Mouse (Mus musculus): Measurements from ENCODE around the gene Esyt2. TPM values are rescaled to one million over a fixed set of nuclear protein-coding genes. Genes with fewer than 3 reads are reported as not detected.
A peak's percentile ranks its signal among the peaks of the same experiment; 100 is the strongest.

The Esyt2 gene
- polyA plus RNA-seq, 1 experiment from 2014 or later: 37.5 TPM

- H3K36me3 ChIP-seq (ENCODE audit: control insufficient read depth, insufficient read depth, low read length): peaks cover 22% of the 10 kb centered on the region
- H3K9me3 ChIP-seq (ENCODE audit: control insufficient read depth, low read length): no peaks in the 10 kb centered on the region
- no peaks in the 10 kb centered on the region for H3K27me3 ChIP-seq (replicated peaks; ENCODE audit: control insufficient read depth, insufficient read depth, low read length)
- DNase-seq (ENCODE audit: low spot score): no peak
- H3K4me2 ChIP-seq (ENCODE audit: low read length): no peak overlapping the region
- H3K27ac ChIP-seq (ENCODE audit: low read depth): no peak overlapping the region
- no peak overlapping the region for H3K9ac ChIP-seq (ENCODE audit: low read length)
- H3K4me3 ChIP-seq (ENCODE audit: low read depth, low read length): no peak overlapping the region
- H3K4me1 ChIP-seq (replicated peaks; ENCODE audit: control insufficient read depth, insufficient read depth, low read length): no peaks in the 10 kb centered on the region
- no peak for ATAC-seq (replicated peaks; ENCODE audit: low FRiP score, low TSS enrichment, low read depth)
- WGBS: 89% methylated on average over 11 of the region's 11 CpGs
Measured at GRCm38 (mm10) chr12:116255636-116256035, 25.4 kb upstream of the Esyt2 start.

GRCm38 (mm10) chr12:116258321-116258720, 22.7 kb upstream of the Esyt2 start:
- H3K27ac ChIP-seq (ENCODE audit: low read depth): no peak overlapping the region
- no peak overlapping the region for H3K4me3 ChIP-seq (ENCODE audit: low read depth, low read length)
- DNase-seq (ENCODE audit: low spot score) (no peak), ATAC-seq (replicated peaks; ENCODE audit: low FRiP score, low TSS enrichment, low read depth) (no peak)
- no peaks in the 10 kb centered on the region for H3K27me3 ChIP-seq (replicated peaks; ENCODE audit: control insufficient read depth, insufficient read depth, low read length)
- H3K4me2 ChIP-seq (ENCODE audit: low read length): no peak overlapping the region
- H3K36me3 ChIP-seq (ENCODE audit: control insufficient read depth, insufficient read depth, low read length): peaks cover 17% of the 10 kb centered on the region
- H3K4me1 ChIP-seq (replicated peaks; ENCODE audit: control insufficient read depth, insufficient read depth, low read length): peaks cover 2% of the 10 kb centered on the region
- no peak overlapping the region for H3K9ac ChIP-seq (ENCODE audit: low read length)
- no peaks in the 10 kb centered on the region for H3K9me3 ChIP-seq (ENCODE audit: control insufficient read depth, low read length)
- WGBS: 80% methylated on average over 2 of the region's 2 CpGs

DNA sequence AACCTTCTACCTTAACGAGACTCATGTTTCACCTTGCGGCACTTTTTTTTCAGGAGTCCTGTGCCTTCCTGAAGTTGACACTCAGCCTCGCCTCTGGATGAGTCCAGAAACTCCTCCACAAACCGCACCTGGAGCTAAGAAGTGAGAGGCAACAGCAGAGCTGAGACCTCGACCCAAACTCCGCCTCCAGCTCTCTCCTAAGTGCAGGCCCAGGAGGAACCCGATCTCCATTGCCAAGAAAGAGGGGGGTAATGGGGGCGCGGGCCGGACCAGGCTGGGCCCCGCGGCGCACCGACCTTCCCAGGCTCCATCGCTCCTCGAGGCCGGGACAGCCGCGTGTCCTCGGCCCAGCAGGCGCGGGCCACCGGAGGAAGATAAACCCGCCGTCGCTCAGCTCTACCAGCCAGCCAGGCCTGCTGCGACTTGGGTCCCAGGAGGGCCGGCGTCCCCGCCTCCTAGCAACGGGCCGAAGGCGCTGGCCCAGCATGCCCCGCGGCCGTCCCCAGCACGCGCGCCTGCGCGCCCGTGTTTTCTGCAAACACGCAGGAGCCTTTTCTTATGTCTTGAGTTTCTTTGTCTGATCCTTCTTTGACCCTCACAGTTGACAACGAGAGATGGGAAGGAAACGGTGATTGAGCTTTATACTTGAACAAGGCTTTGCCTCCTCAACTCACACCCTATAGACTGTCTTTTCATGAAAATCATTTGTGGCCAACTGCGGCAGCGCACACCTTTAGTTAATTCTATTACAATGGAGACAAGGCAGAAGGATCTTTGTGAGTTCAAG, 18.2 kb upstream of the Esyt2 start, which contains the start of gene Wdr60:
TSS of gene Wdr60 (minus strand) at position 468 of the 787 bp plus-strand sequence.
- Histone ChIP-seq H3K9ac (ENCODE audit: low read length) (peak within 1 kb of the TSS; percentile 73), H3K4me2 (ENCODE audit: low read length) (peak within 1 kb of the TSS; percentile 62), H3K27ac (ENCODE audit: low read depth) (peak within 1 kb of the TSS; percentile 79), H3K27me3 (replicated peaks; ENCODE audit: control insufficient read depth, insufficient read depth, low read length) (no peaks in the 10 kb centered on the region), H3K36me3 (ENCODE audit: control insufficient read depth, insufficient read depth, low read length) (no peaks in the 10 kb centered on the region), H3K4me1 (replicated peaks; ENCODE audit: control insufficient read depth, insufficient read depth, low read length) (peaks cover 4% of the 10 kb centered on the region), H3K4me3 (ENCODE audit: low read depth, low read length) (peak within 1 kb of the TSS; percentile 83), H3K9me3 (ENCODE audit: control insufficient read depth, low read length) (no peaks in the 10 kb centered on the region)
- DNase-seq (ENCODE audit: low spot score): peak; percentile 90
- ATAC-seq (replicated peaks; ENCODE audit: low FRiP score, low TSS enrichment, low read depth): peak; percentile 99
- 4% methylated on average over 47 of the region's 47 CpGs for WGBS

DNA sequence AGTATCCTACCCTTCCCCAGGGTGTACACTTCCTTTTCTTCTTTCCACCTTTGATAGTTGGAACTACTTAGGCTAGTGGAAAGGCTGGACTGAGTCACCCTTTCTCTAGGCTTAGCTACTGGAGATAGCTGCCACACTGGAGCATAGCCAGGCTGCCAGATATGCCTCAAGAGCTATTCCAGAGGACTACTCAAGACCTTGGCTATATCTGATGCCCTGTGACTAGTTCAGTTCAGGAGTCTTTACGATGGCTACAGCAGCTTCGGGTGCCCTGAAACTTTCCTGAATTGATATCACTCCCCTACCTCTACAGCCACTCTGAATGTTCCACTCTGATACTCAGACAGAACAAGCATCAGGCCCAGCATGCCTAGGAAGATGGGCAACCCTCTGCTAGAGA, 16.2 kb upstream of the Esyt2 start:
- Histone ChIP-seq H3K27ac (ENCODE audit: low read depth) (no peak overlapping the region), H3K27me3 (replicated peaks; ENCODE audit: control insufficient read depth, insufficient read depth, low read length) (no peaks in the 10 kb centered on the region), H3K36me3 (ENCODE audit: control insufficient read depth, insufficient read depth, low read length) (no peaks in the 10 kb centered on the region), H3K9me3 (ENCODE audit: control insufficient read depth, low read length) (no peaks in the 10 kb centered on the region), H3K4me2 (ENCODE audit: low read length) (no peak overlapping the region), H3K4me3 (ENCODE audit: low read depth, low read length) (no peak overlapping the region), H3K4me1 (replicated peaks; ENCODE audit: control insufficient read depth, insufficient read depth, low read length) (peaks cover 4% of the 10 kb centered on the region), H3K9ac (ENCODE audit: low read length) (no peak overlapping the region)
- ATAC-seq (replicated peaks; ENCODE audit: low FRiP score, low TSS enrichment, low read depth) (no peak), DNase-seq (ENCODE audit: low spot score) (no peak)
- 82% methylated on average over 2 of the region's 2 CpGs for WGBS

GRCm38 (mm10) chr12:116265275-116265674, 15.7 kb upstream of the Esyt2 start:
- H3K9me3 ChIP-seq (ENCODE audit: control insufficient read depth, low read length): no peaks in the 10 kb centered on the region
- no peak for ATAC-seq (replicated peaks; ENCODE audit: low FRiP score, low TSS enrichment, low read depth)
- 71% methylated on average over 2 of the region's 2 CpGs for WGBS
- H3K27ac ChIP-seq (ENCODE audit: low read depth): no peak overlapping the region
- H3K36me3 ChIP-seq (ENCODE audit: control insufficient read depth, insufficient read depth, low read length): no peaks in the 10 kb centered on the region
- H3K4me1 ChIP-seq (replicated peaks; ENCODE audit: control insufficient read depth, insufficient read depth, low read length): peaks cover 4% of the 10 kb centered on the region
- no peak for DNase-seq (ENCODE audit: low spot score)
- H3K4me2 ChIP-seq (ENCODE audit: low read length): no peak overlapping the region
- no peak overlapping the region for H3K4me3 ChIP-seq (ENCODE audit: low read depth, low read length)
- H3K27me3 ChIP-seq (replicated peaks; ENCODE audit: control insufficient read depth, insufficient read depth, low read length): no peaks in the 10 kb centered on the region
- H3K9ac ChIP-seq (ENCODE audit: low read length): no peak overlapping the region

DNA sequence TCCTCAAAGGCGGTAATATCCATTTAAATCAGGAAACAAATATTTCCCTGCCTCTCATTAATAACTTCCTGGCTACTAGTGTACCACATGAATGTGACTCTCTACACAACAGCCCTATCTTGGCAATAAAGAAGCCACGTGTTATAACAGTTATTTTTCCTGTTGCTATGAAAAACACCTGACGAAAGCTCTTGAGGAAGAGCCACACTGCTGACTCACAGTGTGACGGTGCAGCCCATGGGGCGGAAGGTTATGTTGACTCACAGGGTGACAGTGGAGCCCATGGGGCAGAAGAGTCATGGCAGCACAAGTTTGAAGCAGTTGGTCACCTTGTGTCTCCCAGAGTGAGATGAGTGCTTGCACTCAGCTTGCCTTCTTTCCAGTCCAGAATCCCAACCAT, 11.5 kb upstream of the Esyt2 start:
- DNase-seq (ENCODE audit: low spot score): no peak
- Histone ChIP-seq H3K4me3 (ENCODE audit: low read depth, low read length) (no peak overlapping the region), H3K27ac (ENCODE audit: low read depth) (no peak overlapping the region), H3K4me1 (replicated peaks; ENCODE audit: control insufficient read depth, insufficient read depth, low read length) (no peaks in the 10 kb centered on the region), H3K36me3 (ENCODE audit: control insufficient read depth, insufficient read depth, low read length) (no peaks in the 10 kb centered on the region), H3K4me2 (ENCODE audit: low read length) (no peak overlapping the region), H3K27me3 (replicated peaks; ENCODE audit: control insufficient read depth, insufficient read depth, low read length) (no peaks in the 10 kb centered on the region), H3K9ac (ENCODE audit: low read length) (no peak overlapping the region), H3K9me3 (ENCODE audit: control insufficient read depth, low read length) (no peaks in the 10 kb centered on the region)
- WGBS: 70% methylated on average over 5 of the region's 5 CpGs
- no peak for ATAC-seq (replicated peaks; ENCODE audit: low FRiP score, low TSS enrichment, low read depth)

DNA sequence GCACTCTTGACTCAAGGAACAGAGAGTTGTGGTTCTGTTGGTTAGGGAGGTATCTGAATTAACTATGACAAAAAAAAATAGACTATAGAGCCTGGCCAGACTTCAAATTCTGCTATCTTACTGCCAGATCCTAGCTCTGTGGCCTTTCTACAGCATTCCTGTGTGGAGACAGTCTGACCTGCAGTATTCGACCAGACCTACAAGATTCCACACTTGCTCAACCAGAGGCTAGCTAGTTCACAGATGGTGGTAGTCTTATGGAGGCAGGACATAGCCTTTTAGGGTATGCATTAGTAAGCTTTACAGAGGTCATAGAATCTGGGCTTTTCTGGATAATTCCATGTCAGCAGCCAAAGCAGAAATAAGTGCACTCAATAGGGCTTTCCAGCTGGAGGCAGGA, 10.5 kb upstream of the Esyt2 start:
- 78% methylated on average over 1 of the region's 1 CpGs for WGBS
- H3K9ac ChIP-seq (ENCODE audit: low read length): no peak overlapping the region
- no peaks in the 10 kb centered on the region for H3K36me3 ChIP-seq (ENCODE audit: control insufficient read depth, insufficient read depth, low read length)
- no peak for ATAC-seq (replicated peaks; ENCODE audit: low FRiP score, low TSS enrichment, low read depth)
- no peaks in the 10 kb centered on the region for H3K27me3 ChIP-seq (replicated peaks; ENCODE audit: control insufficient read depth, insufficient read depth, low read length)
- H3K4me2 ChIP-seq (ENCODE audit: low read length): no peak overlapping the region
- no peaks in the 10 kb centered on the region for H3K4me1 ChIP-seq (replicated peaks; ENCODE audit: control insufficient read depth, insufficient read depth, low read length)
- no peak overlapping the region for H3K4me3 ChIP-seq (ENCODE audit: low read depth, low read length)
- no peaks in the 10 kb centered on the region for H3K9me3 ChIP-seq (ENCODE audit: control insufficient read depth, low read length)
- no peak overlapping the region for H3K27ac ChIP-seq (ENCODE audit: low read depth)
- DNase-seq (ENCODE audit: low spot score): no peak

GRCm38 (mm10) chr12:116271071-116271470, 9.9 kb upstream of the Esyt2 start:
- Histone ChIP-seq H3K9me3 (ENCODE audit: control insufficient read depth, low read length) (no peaks in the 10 kb centered on the region), H3K27me3 (replicated peaks; ENCODE audit: control insufficient read depth, insufficient read depth, low read length) (no peaks in the 10 kb centered on the region), H3K4me2 (ENCODE audit: low read length) (no peak overlapping the region), H3K27ac (ENCODE audit: low read depth) (no peak overlapping the region), H3K9ac (ENCODE audit: low read length) (no peak overlapping the region), H3K4me1 (replicated peaks; ENCODE audit: control insufficient read depth, insufficient read depth, low read length) (no peaks in the 10 kb centered on the region), H3K36me3 (ENCODE audit: control insufficient read depth, insufficient read depth, low read length) (no peaks in the 10 kb centered on the region), H3K4me3 (ENCODE audit: low read depth, low read length) (no peak overlapping the region)
- WGBS: 95% methylated on average over 2 of the region's 2 CpGs
- DNase-seq (ENCODE audit: low spot score): no peak
- ATAC-seq (replicated peaks; ENCODE audit: low FRiP score, low TSS enrichment, low read depth): no peak

GRCm38 (mm10) chr12:116273733-116274132, 7.3 kb upstream of the Esyt2 start:
- 38% methylated on average over 1 of the region's 1 CpGs for WGBS
- no peak for DNase-seq (ENCODE audit: low spot score)
- no peaks in the 10 kb centered on the region for H3K4me1 ChIP-seq (replicated peaks; ENCODE audit: control insufficient read depth, insufficient read depth, low read length)
- no peak overlapping the region for H3K4me2 ChIP-seq (ENCODE audit: low read length)
- H3K9me3 ChIP-seq (ENCODE audit: control insufficient read depth, low read length): no peaks in the 10 kb centered on the region
- no peak overlapping the region for H3K4me3 ChIP-seq (ENCODE audit: low read depth, low read length)
- no peaks in the 10 kb centered on the region for H3K36me3 ChIP-seq (ENCODE audit: control insufficient read depth, insufficient read depth, low read length)
- no peak overlapping the region for H3K27ac ChIP-seq (ENCODE audit: low read depth)
- no peaks in the 10 kb centered on the region for H3K27me3 ChIP-seq (replicated peaks; ENCODE audit: control insufficient read depth, insufficient read depth, low read length)
- ATAC-seq (replicated peaks; ENCODE audit: low FRiP score, low TSS enrichment, low read depth): no peak
- no peak overlapping the region for H3K9ac ChIP-seq (ENCODE audit: low read length)

Measured in intestine, embryonic 14.5 days (tissue).